Mouse (Mus musculus) right cerebral cortex, postnatal 36 days (tissue): ENCODE results near the gene Gm29776.

ENCODE experiments used
- DNase-seq, 2 experiments: peaks; one replicate each; pipeline ENCODE4 v3.0.0; 2022; ENCODE audit warnings: low spot score in 2 of 2, mixed read lengths in 1 of 2

Gm29776 gene

DNA sequence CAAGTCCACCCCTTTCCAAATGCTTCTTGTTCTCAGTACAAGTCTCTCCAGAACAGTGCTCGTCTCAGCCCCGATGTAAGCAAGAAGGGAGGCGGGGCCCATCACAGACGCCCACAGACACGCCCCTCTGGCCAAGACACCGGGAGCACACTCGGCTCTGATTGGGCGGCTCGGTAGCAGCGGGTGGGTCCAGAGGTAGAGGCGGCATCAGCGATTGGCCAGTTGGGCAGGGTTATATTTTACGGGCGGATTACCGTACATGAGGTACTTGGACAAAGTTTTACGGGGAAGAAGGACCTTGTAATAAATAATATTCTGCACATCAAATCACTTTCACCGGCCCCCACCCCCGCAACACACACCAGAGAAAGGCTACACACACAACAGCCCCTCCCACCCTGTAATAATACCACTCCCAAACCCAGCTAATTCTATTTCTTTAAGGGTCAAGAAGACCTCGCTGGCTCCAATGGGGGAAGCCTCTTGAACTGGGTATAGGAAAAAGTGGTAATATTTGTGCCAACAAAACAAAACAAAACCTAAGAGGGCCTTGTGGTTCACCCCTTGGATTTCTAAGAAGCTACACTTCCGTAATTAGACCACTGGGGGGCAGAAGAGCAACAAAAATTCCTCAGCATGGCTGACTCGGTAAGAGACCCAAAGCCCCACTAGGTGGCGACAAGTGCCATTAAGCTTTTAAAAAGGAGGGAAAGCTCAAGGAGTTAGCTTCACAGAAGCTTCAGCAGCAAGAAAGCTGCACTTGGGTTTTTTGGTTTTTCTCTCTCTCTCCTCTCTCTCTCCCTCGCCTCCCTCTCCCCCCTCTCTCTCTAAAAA lies 47.8 kb downstream of the Gm29776 start:
- DNase-seq, result peak; percentile 62 to 67

- no peak for DNase-seq
These were observed 50.7 kb downstream of the Gm29776 start for GRCm38 (mm10) chr14:54647900-54648299.

DNA sequence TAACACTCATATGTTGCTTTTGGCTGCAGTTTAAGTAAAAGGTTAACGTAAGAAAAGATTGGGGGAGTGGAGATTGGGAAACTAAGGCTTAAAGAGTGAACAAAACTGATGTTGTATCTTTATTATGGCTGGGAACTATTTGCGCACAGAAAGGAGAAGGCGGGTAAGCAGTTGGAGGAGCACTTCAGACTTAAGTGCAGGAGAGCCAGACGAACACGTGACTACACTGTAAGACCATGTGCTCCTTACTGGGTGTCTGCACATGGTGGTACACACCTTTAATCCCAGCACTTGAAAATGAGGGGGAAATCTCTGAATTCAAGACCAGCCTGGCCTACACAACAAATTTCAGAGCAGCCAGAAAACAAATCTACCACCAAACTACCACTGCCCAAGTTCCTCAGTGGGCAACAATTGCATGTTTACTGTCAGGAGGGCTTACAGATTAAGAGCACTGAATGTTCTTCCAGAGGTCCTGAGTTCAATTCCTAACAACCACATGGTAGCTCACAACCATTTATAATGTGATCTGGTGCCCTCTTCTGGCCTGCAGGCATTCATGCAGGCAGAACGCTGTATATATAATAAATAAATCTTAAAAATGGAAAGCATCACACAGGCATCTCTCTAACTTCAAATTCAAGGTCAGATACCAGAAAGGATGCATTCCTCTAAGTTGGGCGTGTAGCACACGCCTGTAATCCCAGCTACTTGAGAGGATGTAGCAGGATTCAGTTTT lies 51.6 kb downstream of the Gm29776 start:
- DNase-seq, result no peak

DNA sequence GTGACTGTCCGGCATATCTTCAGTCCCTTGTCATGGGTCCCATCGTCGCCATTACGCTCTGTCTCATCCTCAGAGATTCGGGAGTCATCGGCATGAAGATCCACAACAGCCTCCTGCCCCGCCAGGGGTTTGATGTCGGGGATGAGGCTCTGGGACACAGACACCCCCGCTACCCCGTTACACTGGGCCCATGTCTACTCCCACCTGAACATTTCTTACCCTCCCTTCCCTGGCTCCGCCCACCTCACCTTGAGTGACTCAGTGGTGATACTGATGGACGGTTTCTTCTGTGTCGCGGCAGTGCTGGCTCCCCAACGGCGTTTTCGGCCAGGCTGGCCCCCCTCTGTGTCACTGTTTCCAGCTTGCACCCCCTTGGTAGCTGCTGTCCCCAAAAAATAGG lies 52.2 kb downstream of the Gm29776 start:
- no peak for DNase-seq

GRCm38 (mm10) chr14:54644294-54644693 lies 54.3 kb downstream of the Gm29776 start:
- no peak for DNase-seq

DNA sequence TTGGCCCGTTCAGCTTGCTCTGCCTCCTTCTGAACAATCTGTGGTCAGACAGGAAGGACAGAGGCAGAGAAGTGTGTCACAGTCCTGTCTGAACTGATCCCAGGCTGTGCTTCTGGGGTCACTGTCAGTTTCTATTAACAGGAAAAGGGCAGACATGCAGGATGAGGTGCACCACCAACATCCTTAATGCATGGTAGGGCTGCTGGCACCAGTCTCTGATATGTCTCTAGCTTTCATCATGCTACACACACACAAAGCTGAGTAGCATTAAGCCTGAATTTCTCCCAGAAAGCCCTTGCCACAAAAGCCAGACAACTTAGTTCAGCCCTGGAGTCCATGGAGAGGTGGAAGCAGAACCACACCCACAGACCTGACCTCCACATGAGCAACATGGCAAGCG lies 55.6 kb downstream of the Gm29776 start:
- no peak for DNase-seq
